Mouse (Mus musculus): ENCODE results near the gene Lmntd2.
"Not testable (repeated sequence)": the region's sequence is repeated elsewhere in the genome, so short reads cannot be mapped to it uniquely, and the experiment has no call there.

Lmntd2 gene

GRCm38 (mm10) chr7:141213605-141214235, at the start of gene Lmntd2:
Gene Lmntd2 (minus strand): TSS chr7:141214080.
- DNase-seq (ENCODE audit: low spot score in 2 of 2) = no peak

- DNase-seq (ENCODE audit: low spot score in 2 of 2) = no peak
Measured at GRCm38 (mm10) chr7:141263640-141264039, 49.8 kb upstream of the Lmntd2 start.

- DNase-seq (ENCODE audit: low spot score in 2 of 2) = no peak
Measured at GRCm38 (mm10) chr7:141261480-141261879, 47.6 kb upstream of the Lmntd2 start.

GRCm38 (mm10) chr7:141256159-141256558, 42.3 kb upstream of the Lmntd2 start:
- no peak for DNase-seq (ENCODE audit: low spot score in 2 of 2)

- not testable (repeated sequence) for DNase-seq (ENCODE audit: low spot score in 2 of 2)
Measured at GRCm38 (mm10) chr7:141250486-141250885, 36.6 kb upstream of the Lmntd2 start.

- DNase-seq (ENCODE audit: low spot score in 2 of 2) = no peak
Measured at GRCm38 (mm10) chr7:141231551-141231950, 17.7 kb upstream of the Lmntd2 start.

GRCm38 (mm10) chr7:141231111-141231510, 17.2 kb upstream of the Lmntd2 start:
- DNase-seq (ENCODE audit: low spot score in 2 of 2) = no peak

- no peak for DNase-seq (ENCODE audit: low spot score in 2 of 2)
Measured at GRCm38 (mm10) chr7:141230570-141230969, 16.7 kb upstream of the Lmntd2 start.

GRCm38 (mm10) chr7:141229702-141230101, 15.8 kb upstream of the Lmntd2 start:
- DNase-seq (ENCODE audit: low spot score in 2 of 2) = no peak

GRCm38 (mm10) chr7:141228279-141229067, 14.6 kb upstream of the Lmntd2 start, which contains the start of gene Phrf1:
Gene Phrf1 (plus strand): TSS chr7:141228784.
- DNase-seq (ENCODE audit: low spot score in 2 of 2) = peak; percentile 81 to 91

- DNase-seq (ENCODE audit: low spot score in 2 of 2) = no peak
Measured at GRCm38 (mm10) chr7:141227796-141228195, 13.9 kb upstream of the Lmntd2 start.

- no peak for DNase-seq (ENCODE audit: low spot score in 2 of 2)
Measured at GRCm38 (mm10) chr7:141226535-141226934, 12.7 kb upstream of the Lmntd2 start.

- no peak for DNase-seq (ENCODE audit: low spot score in 2 of 2)
Measured at GRCm38 (mm10) chr7:141222696-141223215, 8.9 kb upstream of the Lmntd2 start.

- no peak for DNase-seq (ENCODE audit: low spot score in 2 of 2)
Measured at GRCm38 (mm10) chr7:141222126-141222467, 8.2 kb upstream of the Lmntd2 start.

- peak; percentile 86 to 90 for DNase-seq (ENCODE audit: low spot score in 2 of 2)
Measured at GRCm38 (mm10) chr7:141221249-141222125, 7.6 kb upstream of the Lmntd2 start.

GRCm38 (mm10) chr7:141220377-141220776, 6.5 kb upstream of the Lmntd2 start:
- no peak for DNase-seq (ENCODE audit: low spot score in 2 of 2)

GRCm38 (mm10) chr7:141219558-141220099, 5.7 kb upstream of the Lmntd2 start:
- DNase-seq (ENCODE audit: low spot score in 2 of 2) = no peak

GRCm38 (mm10) chr7:141218557-141219133, 4.8 kb upstream of the Lmntd2 start:
- no peak for DNase-seq (ENCODE audit: low spot score in 2 of 2)

GRCm38 (mm10) chr7:141218141-141218540, 4.3 kb upstream of the Lmntd2 start:
- DNase-seq (ENCODE audit: low spot score in 2 of 2) = no peak

GRCm38 (mm10) chr7:141217343-141218013, 3.6 kb upstream of the Lmntd2 start:
- no peak for DNase-seq (ENCODE audit: low spot score in 2 of 2)

- DNase-seq (ENCODE audit: low spot score in 2 of 2) = no peak
Measured at GRCm38 (mm10) chr7:141216894-141217293, 3.0 kb upstream of the Lmntd2 start.

Data from frontal cortex, postnatal 14 days (tissue).